Mouse (Mus musculus): Measurements from ENCODE around the gene Hook2. TPM values are rescaled to one million over a fixed set of nuclear protein-coding genes. Genes with fewer than 3 reads are reported as not detected.
A peak's percentile ranks its signal among the peaks of the same experiment; 100 is the strongest.

The Hook2 gene
- polyA plus RNA-seq, 1 experiment from 2014 or later: 7.3 TPM

DNA sequence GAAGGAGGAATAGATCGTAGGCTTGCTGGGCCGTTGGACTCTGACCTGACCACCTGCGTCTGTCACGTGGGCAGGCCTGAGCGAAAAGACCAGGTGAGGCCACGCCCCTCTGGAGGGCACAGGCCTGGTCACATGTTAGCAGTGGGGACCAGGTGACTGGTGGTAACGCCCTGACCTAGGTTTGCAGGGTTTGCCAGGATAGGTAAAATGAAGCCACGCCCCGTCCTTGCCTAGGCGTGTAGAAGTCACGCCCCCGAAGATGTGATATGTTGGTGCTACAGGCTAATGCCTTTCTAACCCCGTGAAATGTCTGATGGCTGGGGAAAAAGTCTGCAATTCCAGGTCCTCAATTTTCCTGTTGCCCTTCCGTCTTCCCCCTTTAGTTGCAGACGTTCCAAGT lies 433 bp downstream of the Hook2 start:
- H3K4me3 ChIP-seq: peak overlapping the region; percentile 58
- peak; percentile 77 for ATAC-seq (ENCODE audit: extremely low read depth, insufficient number of reproducible peaks, low FRiP score, low TSS enrichment)
- 1% methylated on average over 15 of the region's 15 CpGs for WGBS
- peaks cover 49% of the 10 kb centered on the region for H3K27me3 ChIP-seq (replicated peaks)
- H3K4me1 ChIP-seq: peaks cover 24% of the 10 kb centered on the region
- H3K27ac ChIP-seq (replicated peaks): peak overlapping the region; percentile 58
- peak overlapping the region; percentile 82 for H3K9ac ChIP-seq
- no peaks in the 10 kb centered on the region for H3K9me3 ChIP-seq
- H3K36me3 ChIP-seq: no peaks in the 10 kb centered on the region
- H3K4me2 ChIP-seq: peak overlapping the region; percentile 79

- no peak for ATAC-seq (ENCODE audit: extremely low read depth, insufficient number of reproducible peaks, low FRiP score, low TSS enrichment)
- Histone ChIP-seq H3K36me3 (no peaks in the 10 kb centered on the region), H3K27me3 (replicated peaks) (peaks cover 50% of the 10 kb centered on the region), H3K9ac (no peak overlapping the region), H3K9me3 (no peaks in the 10 kb centered on the region), H3K4me3 (no peak overlapping the region), H3K4me2 (no peak overlapping the region), H3K4me1 (peaks cover 18% of the 10 kb centered on the region), H3K27ac (replicated peaks) (no peak overlapping the region)
- 89% methylated on average over 9 of the region's 9 CpGs for WGBS
Measured at GRCm38 (mm10) chr8:84994375-84994774, 4.0 kb downstream of the Hook2 start.

DNA sequence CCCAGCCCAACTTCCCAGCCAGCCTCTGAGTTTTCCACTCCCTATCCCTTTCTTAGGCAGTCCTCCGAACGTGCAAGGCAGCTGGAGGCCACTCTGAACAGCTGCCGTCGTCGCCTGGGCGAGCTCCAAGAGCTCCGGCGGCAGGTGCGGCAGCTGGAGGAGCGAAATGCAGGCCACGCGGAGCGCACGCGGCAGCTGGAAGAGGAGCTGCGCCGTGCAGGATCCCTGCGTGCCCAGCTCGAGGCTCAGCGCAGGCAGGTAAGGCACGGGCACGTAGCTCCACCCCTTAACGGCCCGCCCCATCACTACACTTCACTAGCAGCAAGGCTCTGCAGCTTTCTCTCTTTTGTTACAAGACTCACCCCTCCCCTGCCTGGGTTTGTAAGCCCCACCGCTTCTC lies 5.3 kb downstream of the Hook2 start:
- Histone ChIP-seq H3K9me3 (no peaks in the 10 kb centered on the region), H3K36me3 (no peaks in the 10 kb centered on the region), H3K27me3 (replicated peaks) (peaks cover 50% of the 10 kb centered on the region), H3K27ac (replicated peaks) (no peak overlapping the region), H3K4me3 (no peak overlapping the region), H3K4me2 (no peak overlapping the region), H3K9ac (0 out of 2 replicates have a peak overlapping the region, but pooled peaks have one; percentile 6), H3K4me1 (peaks cover 14% of the 10 kb centered on the region)
- WGBS: 18% methylated on average over 25 of the region's 25 CpGs
- ATAC-seq (ENCODE audit: extremely low read depth, insufficient number of reproducible peaks, low FRiP score, low TSS enrichment): no peak

GRCm38 (mm10) chr8:84996978-84997377 lies 6.6 kb downstream of the Hook2 start:
- Histone ChIP-seq H3K27ac (replicated peaks) (no peak overlapping the region), H3K9ac (no peak overlapping the region), H3K4me1 (peaks cover 8% of the 10 kb centered on the region), H3K27me3 (replicated peaks) (peaks cover 50% of the 10 kb centered on the region), H3K4me3 (no peak overlapping the region), H3K36me3 (no peaks in the 10 kb centered on the region), H3K9me3 (no peaks in the 10 kb centered on the region), H3K4me2 (no peak overlapping the region)
- WGBS: 82% methylated on average over 5 of the region's 5 CpGs
- ATAC-seq (ENCODE audit: extremely low read depth, insufficient number of reproducible peaks, low FRiP score, low TSS enrichment): no peak

DNA sequence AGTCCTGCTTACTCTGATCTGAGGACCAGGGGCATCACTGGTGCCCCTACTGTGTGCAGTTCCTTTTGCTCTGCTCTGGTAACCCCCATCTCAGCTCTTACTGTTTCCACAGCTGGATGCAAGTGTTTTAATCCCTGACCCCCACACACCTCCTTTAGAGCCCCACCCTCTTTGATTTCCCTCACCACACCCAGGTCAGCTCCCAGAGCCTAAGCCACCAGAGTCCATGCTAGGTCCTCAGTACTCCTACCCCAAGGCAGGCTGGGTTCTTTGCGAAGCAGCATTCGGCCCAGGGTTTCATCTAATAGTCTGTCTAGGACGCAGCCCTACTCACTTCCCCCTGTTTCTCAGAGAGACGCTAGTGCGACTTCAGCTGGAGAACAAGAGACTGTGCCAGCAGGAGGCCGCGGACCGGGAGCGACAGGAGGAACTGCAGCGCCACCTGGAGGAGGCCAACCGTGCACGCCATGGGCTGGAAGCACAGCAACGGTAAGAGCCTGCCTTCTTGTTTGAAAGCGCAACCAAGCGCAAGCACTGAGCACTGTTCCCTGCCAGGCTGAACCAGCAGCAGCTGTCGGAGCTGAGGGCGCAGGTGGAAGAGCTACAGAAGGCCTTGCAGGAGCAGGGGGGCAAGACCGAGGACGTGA lies 7.4 kb downstream of the Hook2 start:
- Histone ChIP-seq H3K4me2 (peak overlapping the region; percentile 51), H3K27me3 (replicated peaks) (peaks cover 46% of the 10 kb centered on the region), H3K27ac (replicated peaks) (no peak overlapping the region), H3K4me3 (peak overlapping the region; percentile 18), H3K9ac (peak overlapping the region; percentile 69), H3K4me1 (peaks cover 8% of the 10 kb centered on the region), H3K9me3 (no peaks in the 10 kb centered on the region), H3K36me3 (no peaks in the 10 kb centered on the region)
- ATAC-seq (ENCODE audit: extremely low read depth, insufficient number of reproducible peaks, low FRiP score, low TSS enrichment): peak; percentile 53
- WGBS: 4% methylated on average over 19 of the region's 19 CpGs

DNA sequence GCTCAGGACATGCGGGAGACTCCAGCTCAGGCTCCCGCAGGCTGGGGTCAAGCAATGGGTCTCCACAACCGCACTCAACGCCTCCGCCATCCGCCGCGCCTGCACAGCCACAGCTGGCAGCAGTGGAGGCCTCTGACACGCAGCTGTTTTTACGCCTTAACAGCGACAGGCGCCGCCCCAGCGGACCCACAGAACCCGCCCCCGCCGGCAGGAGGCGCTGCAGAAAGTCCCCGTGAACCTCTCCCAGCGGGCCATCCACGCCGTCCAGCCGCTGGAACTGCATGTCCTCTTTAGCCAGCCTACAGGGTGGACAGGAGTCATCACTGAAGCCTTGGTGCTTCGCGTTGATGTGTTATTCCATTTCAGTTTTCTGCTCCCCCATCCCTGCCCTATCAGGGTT lies 17.3 kb downstream of the Hook2 start:
- Histone ChIP-seq H3K9ac (no peak overlapping the region), H3K9me3 (no peaks in the 10 kb centered on the region), H3K4me1 (no peaks in the 10 kb centered on the region), H3K4me3 (no peak overlapping the region), H3K27ac (replicated peaks) (no peak overlapping the region), H3K36me3 (no peaks in the 10 kb centered on the region), H3K27me3 (replicated peaks) (peaks cover 73% of the 10 kb centered on the region), H3K4me2 (peak overlapping the region; percentile 22; the same call in 1 of the 2 replicates)
- no peak for ATAC-seq (ENCODE audit: extremely low read depth, insufficient number of reproducible peaks, low FRiP score, low TSS enrichment)
- WGBS: 10% methylated on average over 25 of the region's 25 CpGs

GRCm38 (mm10) chr8:85011242-85011641 lies 20.8 kb downstream of the Hook2 start:
- 13% methylated on average over 28 of the region's 28 CpGs for WGBS
- Histone ChIP-seq H3K4me1 (no peaks in the 10 kb centered on the region), H3K9ac (no peak overlapping the region), H3K27me3 (replicated peaks) (peaks cover 94% of the 10 kb centered on the region), H3K4me2 (no peak overlapping the region), H3K36me3 (no peaks in the 10 kb centered on the region), H3K27ac (replicated peaks) (no peak overlapping the region), H3K4me3 (no peak overlapping the region), H3K9me3 (no peaks in the 10 kb centered on the region)
- ATAC-seq (ENCODE audit: extremely low read depth, insufficient number of reproducible peaks, low FRiP score, low TSS enrichment): no peak

- ATAC-seq (ENCODE audit: extremely low read depth, insufficient number of reproducible peaks, low FRiP score, low TSS enrichment): no peak; the same call in 1 of the 2 replicates
- Histone ChIP-seq H3K4me1 (no peaks in the 10 kb centered on the region), H3K4me3 (peak overlapping the region; percentile 42), H3K4me2 (peak overlapping the region; percentile 70), H3K27me3 (replicated peaks) (peaks cover 75% of the 10 kb centered on the region), H3K27ac (replicated peaks) (no peak overlapping the region), H3K9ac (peak overlapping the region; percentile 60), H3K9me3 (no peaks in the 10 kb centered on the region), H3K36me3 (peaks cover 12% of the 10 kb centered on the region)
- 3% methylated on average over 25 of the region's 26 CpGs for WGBS
Measured at GRCm38 (mm10) chr8:85013230-85013840, 22.9 kb downstream of the Hook2 start.

DNA sequence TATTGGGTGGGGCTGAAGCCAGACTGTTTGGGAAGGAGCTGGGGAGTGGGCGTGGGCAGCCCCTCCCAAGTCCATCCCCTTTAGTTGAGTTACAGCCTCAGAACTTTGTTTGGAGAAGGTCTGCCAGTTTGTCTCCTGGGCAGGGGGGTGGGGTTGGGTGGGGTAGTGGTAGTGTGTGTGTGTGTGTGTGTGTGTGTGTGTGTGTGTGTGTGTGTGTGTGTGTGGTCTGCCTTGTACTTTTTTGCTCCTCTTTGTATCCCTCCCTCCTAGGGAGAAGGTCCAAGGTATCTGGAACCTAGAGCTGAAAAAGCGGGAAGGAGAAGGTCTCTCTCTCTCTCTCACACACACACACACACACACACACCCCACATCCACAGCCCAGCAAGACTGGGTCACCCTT lies 24.0 kb downstream of the Hook2 start, which contains the start of gene Best2:
TSS of gene Best2 (minus strand) at position 101 of the 400 bp plus-strand sequence.
- Histone ChIP-seq H3K27ac (replicated peaks) (no peak within 1 kb of the TSS), H3K27me3 (replicated peaks) (peaks cover 64% of the 10 kb centered on the region), H3K4me1 (no peaks in the 10 kb centered on the region), H3K9me3 (no peaks in the 10 kb centered on the region), H3K36me3 (peaks cover 23% of the 10 kb centered on the region), H3K9ac (peak within 1 kb of the TSS; percentile 60), H3K4me3 (peak within 1 kb of the TSS; percentile 42), H3K4me2 (peak within 1 kb of the TSS; percentile 70)
- WGBS: 47% methylated on average over 2 of the region's 2 CpGs
- no peak for ATAC-seq (ENCODE audit: extremely low read depth, insufficient number of reproducible peaks, low FRiP score, low TSS enrichment)

DNA sequence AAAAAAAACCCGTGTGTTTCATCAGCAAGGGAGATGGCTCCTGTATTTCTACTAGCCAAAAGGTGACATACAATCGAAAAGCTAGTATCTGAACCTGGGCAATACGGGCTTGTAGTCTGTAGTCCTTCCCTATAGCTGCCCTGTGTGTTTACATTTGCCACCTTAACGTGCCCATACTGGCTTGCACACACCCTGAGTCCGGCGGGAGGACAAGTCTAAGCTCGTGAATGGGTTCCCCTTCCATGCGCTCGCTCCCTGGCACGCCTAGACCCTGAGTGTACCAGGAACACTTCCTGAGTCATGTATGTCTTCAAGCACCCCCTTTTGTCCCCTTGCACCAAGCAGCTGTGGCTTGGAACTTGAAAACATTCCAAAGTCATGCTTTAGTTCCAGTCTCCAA lies 26.3 kb downstream of the Hook2 start:
- H3K27me3 ChIP-seq (replicated peaks): peaks cover 41% of the 10 kb centered on the region
- peaks cover 46% of the 10 kb centered on the region for H3K36me3 ChIP-seq
- no peak overlapping the region for H3K9ac ChIP-seq
- no peaks in the 10 kb centered on the region for H3K9me3 ChIP-seq
- H3K27ac ChIP-seq (replicated peaks): no peak overlapping the region
- 66% methylated on average over 10 of the region's 10 CpGs for WGBS
- H3K4me2 ChIP-seq: no peak overlapping the region
- no peak overlapping the region for H3K4me3 ChIP-seq
- H3K4me1 ChIP-seq: no peaks in the 10 kb centered on the region
- ATAC-seq (ENCODE audit: extremely low read depth, insufficient number of reproducible peaks, low FRiP score, low TSS enrichment): no peak

DNA sequence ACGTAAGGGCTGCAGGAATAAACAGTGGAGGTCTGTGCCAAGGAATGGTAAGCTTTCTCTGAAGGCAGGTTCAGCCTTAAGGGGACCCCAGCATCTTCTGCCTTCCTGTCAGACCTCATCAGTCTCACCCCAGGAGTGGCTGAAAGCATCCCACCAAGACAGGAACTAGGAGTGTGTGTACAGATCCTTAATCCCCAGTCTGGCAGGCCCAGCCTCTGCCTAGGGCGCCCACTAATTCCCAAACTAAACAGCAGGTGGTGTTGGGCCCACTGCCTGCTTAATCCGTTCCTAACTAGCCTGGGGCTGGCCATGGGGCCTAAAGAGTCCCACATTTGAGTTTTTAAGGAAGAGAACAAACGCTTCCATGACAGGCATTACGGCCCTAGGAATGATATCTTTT lies 26.8 kb downstream of the Hook2 start:
- H3K4me3 ChIP-seq: no peak overlapping the region
- WGBS: 51% methylated on average over 5 of the region's 5 CpGs
- peaks cover 51% of the 10 kb centered on the region for H3K36me3 ChIP-seq
- H3K4me1 ChIP-seq: no peaks in the 10 kb centered on the region
- no peak overlapping the region for H3K4me2 ChIP-seq
- no peaks in the 10 kb centered on the region for H3K9me3 ChIP-seq
- H3K9ac ChIP-seq: no peak overlapping the region
- no peak overlapping the region for H3K27ac ChIP-seq (replicated peaks)
- no peak for ATAC-seq (ENCODE audit: extremely low read depth, insufficient number of reproducible peaks, low FRiP score, low TSS enrichment)
- H3K27me3 ChIP-seq (replicated peaks): peaks cover 37% of the 10 kb centered on the region

Data from heart, embryonic 13.5 days (tissue).